Mouse (Mus musculus) left cerebral cortex, adult 18-20 months (tissue): ENCODE data around the gene Fhit. TPM values are rescaled to one million over a fixed set of nuclear protein-coding genes. Genes with fewer than 3 reads are reported as not detected.
"Not testable (repeated sequence)": the region's sequence is repeated elsewhere in the genome, so short reads cannot be mapped to it uniquely, and the experiment has no call there.

ENCODE experiments used
- DNase-seq, 2 experiments: peaks; one replicate each; pipeline ENCODE4 v3.0.0; 2021 to 2022; ENCODE audit warnings: low spot score in 2 of 2, mixed read lengths in 1 of 2
- total RNA-seq, 2 experiments: library from RNA; stranded (reverse); gene quantifications; 2 replicates each; pipeline ENCODE4 v1.2.3; 2021

Gene Fhit
- total RNA-seq, 2 experiments from 2014 or later = 6.8 to 9.4 TPM

DNA sequence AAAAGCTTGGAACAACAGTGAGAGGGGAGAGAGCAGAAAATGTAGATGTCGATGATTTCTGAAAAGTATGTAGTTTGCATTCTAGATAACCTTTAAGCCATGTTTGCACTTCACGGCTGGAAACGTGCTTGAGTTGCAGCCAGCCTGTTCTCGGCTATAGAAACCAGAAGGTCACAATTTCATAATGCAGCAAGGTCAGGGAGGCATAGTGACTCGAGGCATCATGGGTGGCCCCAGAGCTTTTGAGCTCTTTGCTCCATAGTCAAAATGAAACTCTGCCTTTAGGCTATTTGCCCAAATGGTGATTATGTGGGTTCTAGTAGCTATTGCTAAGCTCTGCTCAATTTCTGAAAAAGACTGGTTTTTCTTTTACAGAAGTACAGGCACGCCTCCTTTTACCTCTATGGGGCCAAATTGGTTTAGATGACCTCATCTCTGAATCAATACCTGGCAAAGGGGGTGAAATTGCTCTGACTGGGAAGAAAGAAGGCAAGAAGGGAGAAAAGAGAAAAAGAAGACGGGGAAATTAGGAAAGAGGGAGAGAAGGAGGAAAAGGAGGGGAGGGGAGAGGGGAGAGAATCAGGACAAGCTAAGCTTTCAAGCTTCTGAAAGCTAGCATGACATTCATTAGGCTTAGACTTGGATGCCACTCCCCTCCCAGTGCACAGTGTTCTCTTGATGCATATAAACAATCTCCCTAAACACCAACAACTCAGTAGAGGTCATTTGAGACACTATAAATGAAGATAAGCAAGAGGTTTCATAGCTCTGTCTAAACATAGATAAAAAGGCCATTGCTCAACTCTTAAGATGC is 1148.6 kb downstream of the Fhit start:
- no peak for DNase-seq

DNA sequence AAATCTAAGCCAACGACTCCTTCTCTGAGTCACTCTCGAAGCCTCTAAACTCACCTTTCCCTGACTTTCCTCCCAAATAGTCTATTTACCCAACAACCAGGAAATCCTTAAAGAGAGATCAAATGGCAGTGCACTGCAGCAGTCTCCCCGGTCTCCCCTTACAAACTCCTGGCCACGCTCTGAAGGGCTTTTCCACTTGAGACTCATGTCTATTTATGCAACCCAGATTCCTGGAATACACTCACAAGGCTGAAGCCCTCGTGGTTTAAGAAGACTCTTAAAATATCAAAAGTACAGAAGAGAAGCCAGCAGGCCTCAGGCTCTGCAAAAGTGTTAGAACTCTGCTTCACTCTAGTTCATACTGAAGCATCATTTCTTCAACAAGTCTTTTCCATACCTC is 1155.6 kb downstream of the Fhit start:
- DNase-seq = no peak

DNA sequence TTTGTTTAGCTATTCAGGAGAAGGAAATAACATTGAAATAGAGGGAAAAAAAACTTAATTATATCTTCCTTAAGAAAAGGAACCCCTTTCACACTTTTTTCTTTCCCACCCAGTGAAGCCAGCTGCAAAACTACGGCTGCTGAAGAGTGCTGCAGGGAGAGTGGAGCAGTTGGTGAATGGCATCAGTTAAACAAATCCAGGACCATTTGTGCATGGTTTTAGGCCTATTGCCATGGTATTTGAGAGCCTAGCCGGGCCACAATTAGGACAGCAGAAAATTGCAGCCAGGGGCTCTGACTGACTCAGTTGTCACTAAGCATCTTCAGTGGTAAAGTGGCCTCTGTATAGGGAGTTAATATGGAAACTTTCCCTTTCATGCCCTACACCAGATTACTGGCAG is 1158.0 kb downstream of the Fhit start:
- no peak for DNase-seq

DNA sequence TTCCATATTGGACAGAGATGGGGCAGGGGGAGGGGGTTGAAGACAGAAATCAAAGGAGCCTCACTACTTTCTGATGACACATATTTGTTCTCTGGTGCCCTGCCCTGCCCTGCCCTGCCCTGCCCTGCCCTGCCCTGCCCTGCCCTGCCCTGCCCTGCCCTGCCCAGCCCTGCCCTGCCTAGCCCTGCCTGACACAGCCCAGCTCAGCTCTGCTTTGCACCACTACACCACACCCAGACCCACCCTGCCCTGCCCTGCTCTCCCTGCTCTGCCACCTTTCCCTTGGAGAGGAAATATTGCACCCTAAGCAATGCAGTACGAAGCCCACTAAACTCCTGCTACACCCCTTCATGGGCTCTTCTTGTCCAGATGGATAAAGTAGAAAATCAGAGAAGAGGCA is 1171.2 kb downstream of the Fhit start:
- DNase-seq = no peak

DNA sequence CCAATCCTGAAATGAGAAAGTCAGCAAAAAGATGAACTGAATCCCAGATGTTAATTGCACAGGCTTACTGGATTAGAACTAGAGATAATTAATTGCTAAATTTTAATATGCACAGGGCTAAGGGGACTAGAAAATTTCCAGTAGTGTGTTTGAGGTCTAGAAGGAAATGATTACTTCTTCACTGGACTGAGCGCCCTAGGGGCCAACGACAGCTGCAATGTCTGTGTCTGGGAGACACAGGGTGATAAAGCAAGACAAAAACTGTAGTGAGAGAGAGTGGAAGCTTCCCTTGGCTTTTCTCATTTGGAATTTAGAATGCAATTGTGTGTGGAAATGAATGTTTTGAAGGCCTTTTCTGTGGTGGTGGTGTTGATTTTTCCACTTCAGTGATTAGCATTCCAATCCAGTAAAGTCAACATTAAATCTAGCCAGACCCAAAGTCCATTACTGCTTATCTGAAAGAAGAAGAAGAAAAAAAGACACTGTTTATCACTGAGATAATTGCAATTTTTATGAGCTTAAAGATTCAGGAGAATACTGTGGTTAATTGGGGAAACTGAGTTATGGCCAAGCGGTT is 1184.8 kb downstream of the Fhit start:
- DNase-seq = no peak

DNA sequence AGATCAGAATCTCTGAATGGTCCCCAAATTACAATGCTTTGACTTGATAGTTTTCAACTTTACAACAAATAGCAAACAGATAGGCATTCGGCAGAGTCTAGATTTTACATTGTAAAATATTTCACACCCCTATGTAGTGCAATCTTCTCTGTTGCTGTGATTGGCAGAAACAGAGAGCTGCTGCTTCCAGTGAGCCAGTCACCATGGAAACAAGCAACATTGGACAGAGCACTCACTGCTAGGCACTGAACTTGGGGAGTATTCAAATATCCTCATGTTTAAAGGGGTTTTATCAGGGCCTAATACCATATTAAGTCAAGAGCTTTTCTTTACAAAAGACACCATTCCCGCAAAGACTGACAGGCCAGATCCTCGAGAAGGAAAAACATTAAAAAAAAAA is 1187.4 kb downstream of the Fhit start:
- no peak for DNase-seq

DNA sequence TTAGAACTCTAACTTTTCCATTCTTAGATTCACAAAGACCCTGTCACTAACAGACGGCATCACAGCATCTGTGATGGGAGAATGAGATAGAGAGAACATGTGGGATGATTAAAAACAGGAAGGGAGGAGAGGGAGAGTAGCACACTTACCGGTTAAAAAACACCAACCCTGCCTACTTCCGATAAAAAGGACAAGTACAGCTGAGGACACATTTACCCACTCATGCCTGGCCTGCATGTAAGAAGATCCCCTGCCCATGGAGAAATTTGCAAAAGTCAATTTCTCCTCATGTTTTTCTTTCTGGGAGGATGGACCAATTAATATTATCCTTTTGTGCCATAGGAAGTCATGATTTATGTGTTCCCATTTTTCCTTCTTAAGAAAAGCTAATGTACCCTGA is 1198.0 kb downstream of the Fhit start:
- DNase-seq = no peak

DNA sequence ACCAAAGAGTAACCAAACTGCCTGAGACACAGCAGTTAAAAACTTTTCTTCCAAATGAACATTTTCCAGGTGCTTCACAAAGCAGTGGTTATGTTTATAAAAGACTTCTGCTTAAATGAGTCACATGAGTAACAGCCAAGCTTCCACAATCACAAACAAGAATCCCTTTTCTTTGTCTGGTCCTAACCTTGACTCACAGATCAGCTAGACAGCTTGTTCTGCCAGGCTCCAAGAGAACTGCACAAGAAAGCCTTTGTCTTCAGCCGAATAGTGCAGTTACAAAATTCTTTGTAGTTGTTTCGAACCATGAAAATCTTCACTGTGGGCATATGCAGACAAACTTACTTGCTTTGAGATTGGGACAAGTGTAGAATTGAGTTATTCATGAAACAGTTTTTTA is 1201.4 kb downstream of the Fhit start:
- DNase-seq = no peak

DNA sequence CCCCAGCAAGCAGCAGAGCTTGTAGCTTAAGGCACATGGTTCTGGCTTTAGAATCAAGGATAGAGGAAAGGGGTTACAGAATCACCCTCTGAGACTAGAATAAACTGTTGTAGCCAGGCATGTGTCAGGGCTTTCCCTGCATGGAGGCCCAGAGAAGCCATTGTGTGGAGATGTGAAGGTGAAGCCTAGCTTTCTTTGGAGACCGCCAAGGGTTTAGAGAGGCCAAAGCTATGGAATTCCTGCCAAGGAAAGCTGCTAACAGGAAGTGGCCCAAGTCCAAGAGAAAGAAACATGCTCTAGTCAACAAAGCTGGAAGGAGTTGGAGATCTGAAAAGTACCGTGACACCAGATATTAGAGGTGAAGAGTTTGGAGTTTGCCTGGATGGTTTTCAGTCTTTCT is 1262.3 kb downstream of the Fhit start:
- DNase-seq = no peak

DNA sequence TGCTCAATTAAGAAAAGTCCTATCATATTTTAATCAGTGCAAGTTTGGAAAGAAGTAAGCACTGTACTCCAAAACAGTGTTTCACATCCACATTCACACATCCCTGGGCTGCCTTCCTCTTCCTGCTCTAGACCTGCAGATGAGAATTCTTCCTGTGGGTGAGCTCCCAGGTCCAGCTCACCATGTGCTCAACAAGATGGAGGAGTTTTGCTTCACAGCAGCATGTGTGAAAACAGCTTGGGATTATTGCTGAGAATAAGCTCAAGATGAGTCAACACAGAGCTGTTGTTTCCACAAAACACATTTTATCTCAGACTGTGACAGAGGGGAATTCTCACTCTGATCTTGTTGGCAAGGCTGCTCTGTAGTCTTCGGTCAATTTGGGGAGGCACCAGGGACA is 1265.3 kb downstream of the Fhit start:
- peak; percentile 27 to 50 for DNase-seq

DNA sequence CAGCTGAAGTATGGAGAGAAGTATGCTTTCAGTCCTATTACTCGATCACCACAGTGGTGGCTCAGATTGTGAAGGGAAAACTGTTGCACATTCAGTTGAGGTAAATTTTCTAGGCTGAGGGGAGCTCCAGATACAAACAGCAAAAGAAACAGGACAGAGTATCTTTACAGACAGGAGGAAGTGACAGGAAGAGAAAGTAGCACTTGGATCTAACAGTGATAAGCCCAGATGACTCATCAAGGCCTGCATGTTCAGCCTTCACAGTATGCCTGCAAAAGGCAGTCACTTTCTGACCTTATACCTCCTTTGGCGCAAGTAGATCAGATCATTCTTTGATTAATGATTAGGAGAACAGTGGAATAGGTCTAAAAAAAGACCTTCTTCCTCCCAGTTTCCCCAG is 1309.8 kb downstream of the Fhit start:
- no peak for DNase-seq

DNA sequence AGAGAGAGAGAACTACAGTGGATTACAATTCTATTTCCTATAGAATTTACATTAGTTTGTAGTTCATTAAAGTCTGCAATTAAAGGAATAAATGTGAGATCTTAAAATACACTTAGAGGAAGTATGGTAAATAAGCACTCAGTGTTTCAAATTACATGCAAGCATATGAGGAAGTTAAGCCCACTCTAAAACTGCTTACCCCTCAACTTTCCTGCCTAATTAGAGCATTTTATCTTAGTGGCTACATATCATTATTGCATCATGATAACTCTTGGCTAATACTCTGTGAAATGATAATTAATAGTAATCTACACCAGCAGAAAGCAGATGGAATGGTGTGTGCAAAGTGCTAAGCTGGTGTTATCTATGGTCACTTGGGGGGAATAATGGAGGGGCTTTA is 1329.5 kb downstream of the Fhit start:
- DNase-seq = no peak

DNA sequence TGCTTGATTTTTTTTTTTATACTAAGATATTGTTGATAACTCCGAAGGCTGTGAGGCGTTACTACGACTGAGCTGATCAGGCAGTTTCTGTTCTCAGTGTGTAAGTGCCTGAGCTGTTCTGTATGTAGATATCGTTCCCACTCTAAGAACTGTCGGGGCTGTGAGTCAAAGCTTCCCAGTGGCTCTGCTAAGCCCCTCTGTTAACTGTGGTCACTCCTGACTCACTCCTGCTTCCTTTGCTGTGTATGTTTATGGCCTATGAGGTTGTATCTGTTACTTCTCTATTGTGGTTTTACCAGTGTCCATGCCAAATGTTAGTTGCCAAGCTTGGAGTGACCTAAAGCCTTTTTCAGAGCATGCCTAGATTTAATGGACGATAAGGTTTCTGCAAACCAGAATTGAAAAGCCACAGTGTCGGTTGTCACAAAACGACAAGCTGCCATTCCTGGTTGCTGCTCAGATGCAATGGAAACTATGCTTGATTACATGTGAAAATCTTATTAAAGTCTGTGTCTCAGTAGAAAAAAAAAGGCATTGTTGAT is 1333.1 kb downstream of the Fhit start:
- not testable (repeated sequence) for DNase-seq

DNA sequence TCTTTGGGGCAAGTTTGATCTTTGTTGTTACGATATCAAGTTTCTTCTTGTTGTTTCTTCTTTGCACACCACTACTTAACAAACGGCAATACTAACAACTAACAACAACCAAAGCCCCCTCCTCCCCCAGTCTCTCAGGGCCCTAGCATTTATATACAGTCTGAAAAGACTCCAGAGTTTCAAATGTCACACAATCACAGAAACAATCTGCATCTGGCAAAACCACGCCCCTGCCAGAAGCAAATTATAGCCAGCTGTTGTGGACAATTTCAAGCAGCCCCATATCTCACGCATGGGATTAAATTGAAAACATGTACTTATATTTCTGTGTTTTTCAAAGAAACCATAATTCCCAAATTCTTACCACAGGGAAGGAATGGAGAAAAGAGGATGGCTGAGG is 1345.9 kb downstream of the Fhit start:
- DNase-seq = no peak

DNA sequence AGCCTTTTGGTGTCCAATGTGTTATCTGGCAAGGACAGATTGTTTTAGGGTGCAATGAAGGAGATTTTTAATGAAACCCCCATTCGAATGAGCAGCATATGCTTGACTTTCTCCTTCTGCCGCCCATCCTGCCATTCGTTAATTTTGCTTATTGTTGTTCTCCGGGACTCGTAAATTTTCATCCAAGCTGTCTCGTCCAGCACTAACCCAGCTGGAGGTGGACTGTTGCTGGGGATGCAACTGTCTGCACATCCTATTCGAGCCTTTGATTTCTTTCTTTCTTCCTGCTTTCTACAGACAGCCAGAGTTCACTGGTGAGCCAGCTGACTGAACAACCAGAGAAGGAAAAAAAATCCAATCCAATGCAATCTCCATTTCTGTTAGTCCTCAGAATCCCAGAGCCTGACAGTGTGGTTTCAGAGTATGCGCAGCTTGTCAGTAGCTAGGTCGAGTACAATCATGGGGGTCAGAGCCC is 1350.0 kb downstream of the Fhit start:
- DNase-seq = peak in 1 of 2 experiments; percentile 4

DNA sequence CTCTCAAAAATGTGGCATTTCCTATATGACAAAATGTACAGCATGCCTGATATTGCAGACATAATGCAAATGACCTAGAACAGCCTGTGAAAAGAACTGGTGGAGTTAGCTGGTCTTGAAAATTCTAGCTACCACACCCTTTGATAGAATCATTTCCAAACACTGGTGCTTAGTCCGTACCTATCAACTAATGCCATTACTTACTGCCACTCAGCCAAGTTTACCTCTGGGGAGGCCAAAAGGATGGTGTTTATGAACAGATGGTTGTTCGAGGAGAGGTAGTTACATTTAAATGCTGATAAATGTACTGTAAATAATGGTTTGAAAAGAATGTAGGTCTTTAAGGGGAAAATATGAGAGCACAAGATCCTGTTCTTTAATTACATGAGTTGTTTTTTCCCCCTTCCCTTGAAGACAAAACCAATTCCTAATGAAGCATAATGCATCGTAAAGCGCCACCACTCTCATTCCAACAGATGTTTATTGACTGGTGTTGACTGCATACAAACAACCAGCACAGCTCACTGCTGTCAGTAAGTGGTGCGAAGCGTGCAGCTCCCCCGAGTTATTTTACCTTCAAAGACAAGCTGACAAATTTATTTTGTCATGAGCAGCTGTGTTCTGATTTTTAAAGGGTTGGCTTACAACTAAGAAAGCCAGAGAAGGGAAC is 1350.5 kb downstream of the Fhit start:
- no peak for DNase-seq

DNA sequence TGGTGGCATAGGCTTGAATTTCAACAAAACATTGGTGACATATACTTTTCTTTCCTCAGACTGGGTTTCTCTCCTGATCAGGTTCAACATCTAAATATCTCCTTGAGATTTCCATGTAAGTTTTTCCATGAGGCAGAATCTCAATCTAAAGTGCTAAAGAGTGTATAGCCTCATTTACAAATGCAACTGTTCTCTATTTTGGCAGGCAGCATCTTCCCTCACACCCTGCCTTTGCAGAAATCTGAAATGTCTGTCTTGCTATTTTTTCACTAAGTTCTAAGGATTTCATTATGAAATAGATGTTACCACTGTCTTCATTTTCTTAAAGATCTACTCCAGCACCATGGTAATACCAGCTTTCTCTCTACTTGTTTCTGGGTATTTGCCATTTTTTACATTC is 1368.4 kb downstream of the Fhit start:
- DNase-seq = no peak

DNA sequence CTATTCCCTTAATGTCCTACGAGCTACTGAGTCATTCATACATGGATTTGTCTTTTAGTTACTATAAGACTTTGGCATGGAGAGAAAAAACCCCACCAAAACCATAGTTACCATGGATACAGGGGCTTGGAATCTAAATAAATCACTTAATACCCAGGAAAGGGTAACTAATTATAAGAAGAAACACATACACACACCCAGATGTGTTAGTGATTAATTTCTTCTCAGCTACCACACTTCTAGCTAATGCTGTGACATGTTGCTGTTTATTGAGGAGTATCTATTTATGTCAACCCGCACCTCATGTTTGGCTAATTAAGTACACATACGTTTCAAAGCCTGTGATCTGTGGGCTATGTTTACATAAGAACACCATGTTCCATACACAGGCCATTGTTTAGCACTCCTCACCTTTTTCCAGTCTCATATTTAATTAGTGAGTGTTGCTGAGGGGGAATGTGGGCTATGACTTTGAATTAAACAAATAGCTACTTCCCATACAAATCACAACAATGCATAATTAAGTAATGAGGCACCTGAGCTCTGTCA is 1373.4 kb downstream of the Fhit start:
- no peak for DNase-seq

DNA sequence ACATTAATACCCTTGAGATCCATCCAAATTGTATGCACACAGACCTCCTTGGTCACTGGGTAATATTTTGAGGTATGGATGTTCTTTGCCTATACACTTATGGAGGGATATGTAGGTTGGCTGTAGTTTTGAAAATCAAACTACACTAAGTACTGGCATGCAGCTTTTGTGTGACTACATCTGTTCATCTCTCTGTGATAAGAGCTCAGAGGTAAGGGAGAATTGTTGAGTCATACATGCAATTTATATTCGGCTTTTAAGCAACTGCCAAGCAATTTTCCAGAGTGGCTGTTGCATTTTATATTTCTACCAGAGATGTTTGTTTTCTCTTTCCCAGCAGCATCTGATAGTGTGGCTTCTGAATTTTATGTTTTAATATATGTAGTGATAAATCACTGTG is 1374.4 kb downstream of the Fhit start:
- no peak for DNase-seq

DNA sequence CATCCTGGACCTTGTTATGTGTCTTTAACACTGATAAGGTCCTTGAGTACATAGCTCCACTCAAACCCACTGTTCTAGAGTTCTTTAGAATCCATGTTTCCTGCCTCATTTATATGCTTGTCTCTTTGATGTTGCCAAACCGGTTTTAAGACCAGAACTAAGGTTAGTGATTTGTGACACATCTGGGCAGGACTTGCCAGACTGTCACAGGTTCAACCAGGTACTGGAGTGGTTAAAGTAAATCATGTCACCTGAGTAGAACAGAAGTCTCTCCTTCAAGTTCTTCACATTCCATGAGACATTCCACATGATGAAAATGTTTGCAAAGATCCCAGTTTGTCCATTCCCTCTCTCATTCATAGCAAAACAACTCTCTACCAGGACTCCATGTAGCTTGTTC is 1376.0 kb downstream of the Fhit start:
- DNase-seq = no peak

DNA sequence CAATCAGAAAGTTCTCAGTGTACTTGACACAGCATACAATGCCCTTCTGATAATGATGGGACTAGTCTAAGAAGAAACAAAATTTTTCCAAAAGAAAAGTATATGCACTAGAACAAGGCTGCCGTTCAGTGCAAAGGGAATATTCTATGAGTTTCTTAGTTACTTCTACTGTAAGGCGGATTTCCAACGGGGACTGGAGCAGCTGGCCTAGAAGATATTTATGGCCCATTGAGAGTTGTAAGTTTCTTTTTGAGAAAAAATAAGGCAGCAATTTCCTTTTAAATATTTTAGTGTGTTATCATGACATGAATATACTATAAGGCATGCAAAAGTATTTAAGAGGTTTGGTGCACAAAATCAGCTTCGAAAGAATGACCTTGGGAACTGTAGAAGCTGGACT is 1410.5 kb downstream of the Fhit start:
- DNase-seq = no peak

DNA sequence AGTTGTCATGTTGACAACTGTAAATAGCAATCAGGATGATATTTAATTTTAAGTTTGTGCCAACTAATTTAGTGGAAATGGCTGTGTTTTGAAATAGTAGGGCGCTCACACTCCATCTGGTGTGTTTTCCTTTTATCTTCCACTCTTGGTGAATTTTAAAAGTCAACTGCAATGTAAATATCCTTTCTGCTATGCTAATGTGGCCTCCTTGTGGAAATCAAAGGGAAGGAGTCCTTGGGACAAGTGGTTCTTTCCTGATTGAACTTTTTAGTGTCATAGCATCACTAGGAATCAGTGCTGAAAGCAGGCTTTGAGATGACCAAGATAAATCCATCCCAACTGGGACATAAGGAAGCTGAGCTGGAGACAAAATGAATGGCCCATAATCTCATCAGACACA is 1413.1 kb downstream of the Fhit start:
- DNase-seq = no peak
